Mouse (Mus musculus) gastrocnemius, postnatal 25 days (tissue): ENCODE measurements around the gene Slc9a9. TPM values are rescaled to one million over a fixed set of nuclear protein-coding genes. Genes with fewer than 3 reads are reported as not detected.

Source experiments
- DNase-seq: peaks from one replicate; pipeline ENCODE4 v3.0.0; 2022
- total RNA-seq, 2 experiments: library from RNA; stranded (reverse); gene quantifications; 1 replicate in 1 of 2; 2 replicates in 1 of 2; pipeline ENCODE4 v1.2.3; 2021

The Slc9a9 gene
- total RNA-seq, 2 experiments from 2014 or later: 2.5 to 2.9 TPM

DNA sequence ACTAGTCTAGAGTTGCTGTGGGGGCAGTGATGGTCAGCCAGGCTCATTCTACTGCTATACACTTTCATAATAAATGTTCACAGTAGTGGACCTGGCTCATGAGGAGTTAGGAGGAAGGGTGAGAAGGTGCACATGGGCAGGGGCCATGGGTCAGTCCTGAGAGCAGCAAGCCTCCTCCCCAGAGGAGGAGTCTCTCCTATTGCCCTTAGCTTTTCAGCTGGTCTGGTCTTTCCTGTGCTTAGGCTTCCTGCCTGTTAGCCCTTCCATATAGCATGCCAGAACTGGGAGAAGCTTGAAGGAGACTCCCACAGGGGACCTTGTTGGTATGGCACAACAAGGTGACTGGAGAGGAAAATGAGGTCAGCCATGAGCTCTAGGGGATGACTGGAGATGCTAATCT, 410.2 kb downstream of the Slc9a9 start:
- DNase-seq: no peak

DNA sequence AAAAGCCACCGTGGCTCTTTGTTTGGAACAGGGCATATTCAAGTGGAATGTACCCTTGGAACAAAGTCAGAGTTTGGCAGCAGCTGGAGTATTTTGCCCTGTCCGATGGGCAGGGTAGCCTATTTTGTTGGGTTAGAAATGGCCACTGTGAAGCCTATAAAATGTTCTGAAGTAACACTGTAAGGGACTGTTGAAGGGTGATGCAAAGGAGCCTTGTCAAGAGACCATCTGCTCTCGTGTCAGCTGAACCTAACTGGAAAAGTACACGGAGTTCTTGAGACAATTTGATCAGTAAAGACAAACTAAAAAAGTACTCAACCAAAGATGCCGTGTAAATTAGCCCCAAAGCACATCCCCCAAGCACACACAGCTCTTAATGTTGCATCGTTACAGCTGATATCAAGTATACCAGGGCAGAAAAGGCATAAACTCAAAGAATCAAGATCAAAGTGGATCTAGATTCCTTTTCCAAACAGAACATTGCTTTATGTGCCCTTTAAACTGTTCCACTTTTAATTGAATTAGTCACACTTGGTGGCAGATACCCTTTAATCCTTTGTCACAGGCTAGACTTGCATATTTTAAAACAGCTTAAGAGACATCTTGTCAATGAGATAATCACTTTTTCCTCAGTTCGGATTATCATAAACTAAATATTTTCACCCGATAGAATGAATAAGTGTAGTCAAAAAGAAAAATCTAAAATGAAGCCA, 416.6 kb downstream of the Slc9a9 start:
- DNase-seq: no peak

- no peak for DNase-seq
Measured at GRCm38 (mm10) chr9:95088221-95088620, 418.5 kb downstream of the Slc9a9 start.

DNA sequence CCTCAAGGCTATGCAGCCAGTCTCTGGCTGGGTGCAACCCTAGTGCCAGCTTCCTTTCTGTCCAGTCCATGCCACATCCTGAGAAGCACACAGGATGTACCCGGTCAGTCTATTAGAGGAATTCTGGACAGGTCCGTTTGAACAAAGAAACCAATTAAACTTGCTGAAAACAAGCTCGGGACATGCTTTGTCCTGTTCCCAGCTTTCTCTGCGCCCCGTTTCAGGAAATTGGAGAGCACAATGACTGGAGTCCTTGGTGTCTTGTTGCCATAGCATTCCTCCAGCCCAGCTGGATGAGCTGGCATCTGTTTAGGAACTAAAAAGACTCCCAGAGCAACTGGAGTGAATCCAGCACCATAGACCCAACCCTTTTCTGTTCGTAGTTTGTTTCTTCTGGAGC, 419.3 kb downstream of the Slc9a9 start:
- DNase-seq: no peak

DNA sequence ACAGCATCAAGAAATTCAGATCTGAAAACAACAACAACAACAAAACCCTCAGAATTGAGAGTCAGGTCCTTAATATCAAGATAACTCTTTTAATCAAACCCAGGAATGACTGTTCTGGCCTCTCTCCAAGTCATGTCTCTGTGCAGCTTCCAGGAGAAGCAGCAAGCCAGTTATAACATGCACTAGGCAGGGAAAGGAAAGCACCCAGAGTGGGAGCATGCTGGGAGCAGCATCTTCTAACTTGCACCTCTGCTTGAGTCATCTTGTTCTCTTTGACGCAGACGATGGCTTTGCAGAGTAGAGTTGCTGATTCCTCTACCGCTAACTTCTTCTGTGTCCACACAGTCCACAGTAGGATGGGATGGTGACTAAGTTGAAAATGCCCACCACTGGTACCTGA, 426.8 kb downstream of the Slc9a9 start:
- no peak for DNase-seq

DNA sequence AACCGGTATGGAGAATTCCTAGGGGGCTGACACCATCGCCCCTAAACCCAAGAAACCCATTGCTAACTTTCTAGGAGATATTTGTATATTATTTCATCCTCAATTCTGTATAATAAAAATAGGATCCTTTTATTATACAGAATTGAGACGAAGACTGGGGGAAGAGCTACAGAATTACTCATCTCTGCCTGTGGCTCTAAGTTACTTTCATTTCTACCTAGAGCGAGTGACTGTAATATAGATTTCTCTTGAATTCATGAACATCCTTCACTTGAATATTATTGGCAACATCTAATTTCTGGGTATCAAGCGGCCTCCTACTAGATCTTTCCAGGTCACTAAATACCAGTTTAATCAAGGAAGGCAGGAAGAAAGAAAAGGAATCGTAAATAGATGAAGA, 436.1 kb downstream of the Slc9a9 start:
- no peak for DNase-seq

DNA sequence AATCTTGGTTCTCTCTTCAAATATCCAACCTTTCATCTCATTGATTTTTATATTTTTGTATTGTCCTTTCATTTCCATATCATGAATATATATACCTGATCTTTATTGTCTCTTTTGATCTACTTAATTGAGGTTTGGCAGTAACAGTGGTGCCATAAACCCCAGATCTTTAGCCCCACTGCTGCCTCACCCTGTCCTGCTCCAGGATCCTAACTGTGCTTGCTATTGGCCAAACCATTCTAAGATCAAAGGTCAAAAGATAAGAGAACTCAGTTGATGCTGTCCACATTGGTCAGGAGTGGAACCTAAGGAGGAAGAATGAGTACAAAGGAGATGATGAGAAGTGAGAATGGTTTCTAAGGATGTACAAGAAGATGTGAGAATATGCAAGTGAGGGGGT, 440.1 kb downstream of the Slc9a9 start:
- DNase-seq: no peak

DNA sequence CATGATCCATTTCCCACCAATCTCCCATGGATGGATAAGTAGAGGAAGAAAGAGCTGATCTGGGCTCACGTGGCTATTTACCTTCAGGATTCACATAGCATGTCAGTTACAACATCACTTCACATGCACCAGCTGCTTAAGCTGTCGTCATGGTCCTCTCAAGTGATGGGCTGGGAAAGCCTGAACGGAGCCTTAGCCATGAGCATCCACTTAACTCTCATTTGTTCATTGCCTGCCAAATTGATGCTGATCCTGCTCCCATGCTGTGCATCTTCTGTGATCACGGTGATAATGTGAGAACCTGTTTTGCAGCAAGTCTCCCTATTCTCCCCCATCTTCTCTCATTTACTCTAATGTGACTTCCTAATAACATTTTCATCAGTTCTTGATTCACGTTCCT, 441.1 kb downstream of the Slc9a9 start:
- DNase-seq: no peak

DNA sequence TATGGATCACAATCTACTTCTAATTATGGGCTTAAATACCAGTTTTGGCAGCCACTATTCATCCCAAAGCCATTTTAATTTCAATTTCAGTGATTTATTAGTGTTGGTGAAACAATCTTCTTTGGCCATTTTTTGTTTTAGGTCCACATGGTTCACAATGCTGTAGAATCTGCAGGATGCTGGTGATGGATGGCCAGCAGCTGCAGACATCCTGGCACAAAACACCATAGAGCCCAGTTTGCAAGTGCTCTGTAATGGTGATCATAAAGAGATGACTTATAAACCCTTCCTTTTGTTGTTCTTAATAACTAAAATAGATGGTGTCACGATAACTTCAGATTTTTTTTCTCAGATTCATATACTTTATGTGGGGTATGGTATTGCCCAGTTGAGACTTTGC, 442.0 kb downstream of the Slc9a9 start:
- no peak for DNase-seq

GRCm38 (mm10) chr9:95113157-95114135, 443.7 kb downstream of the Slc9a9 start:
- no peak for DNase-seq

DNA sequence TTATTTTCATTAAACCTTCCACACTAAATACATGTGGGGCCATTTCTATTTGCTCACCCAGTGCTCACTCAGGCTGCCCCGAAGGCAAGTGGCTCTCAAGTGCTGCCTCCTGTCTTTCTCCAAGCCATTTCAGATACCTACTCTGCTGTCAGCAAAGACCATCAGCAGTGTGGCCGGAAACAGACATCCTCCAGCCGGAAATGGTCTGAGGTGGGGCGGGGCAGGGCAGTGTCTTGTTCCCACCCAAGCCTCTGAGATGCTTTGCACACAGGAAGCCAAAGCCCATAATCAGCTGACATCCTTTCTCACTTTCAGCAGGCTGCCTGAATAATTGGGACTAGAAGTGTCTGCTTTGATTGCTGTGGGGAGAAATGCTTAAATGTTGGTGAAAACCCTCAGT, 450.4 kb downstream of the Slc9a9 start:
- no peak for DNase-seq

- no peak for DNase-seq
Measured at GRCm38 (mm10) chr9:95121151-95121835, 451.6 kb downstream of the Slc9a9 start.

GRCm38 (mm10) chr9:95125683-95126082, 456.0 kb downstream of the Slc9a9 start:
- no peak for DNase-seq

DNA sequence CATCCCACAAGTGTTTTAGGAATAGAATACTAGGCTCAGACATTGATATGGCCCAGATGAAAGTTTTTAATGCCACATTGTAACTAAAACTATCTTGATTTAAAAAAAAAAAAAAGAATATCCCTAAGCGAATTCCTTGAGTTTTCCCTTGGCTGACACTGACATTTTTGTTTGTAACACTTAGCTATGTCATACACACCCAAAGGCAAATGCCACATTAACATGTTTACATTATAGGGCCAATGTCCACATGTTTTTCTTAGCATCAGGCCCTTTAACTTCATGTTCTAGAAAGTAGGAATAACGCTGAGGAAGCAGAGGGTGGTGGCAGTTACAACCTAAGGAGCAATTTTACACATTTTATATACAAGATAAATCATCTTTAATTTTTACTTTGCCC, 458.1 kb downstream of the Slc9a9 start:
- DNase-seq: no peak

GRCm38 (mm10) chr9:95149206-95149729, 479.6 kb downstream of the Slc9a9 start:
- DNase-seq: no peak

DNA sequence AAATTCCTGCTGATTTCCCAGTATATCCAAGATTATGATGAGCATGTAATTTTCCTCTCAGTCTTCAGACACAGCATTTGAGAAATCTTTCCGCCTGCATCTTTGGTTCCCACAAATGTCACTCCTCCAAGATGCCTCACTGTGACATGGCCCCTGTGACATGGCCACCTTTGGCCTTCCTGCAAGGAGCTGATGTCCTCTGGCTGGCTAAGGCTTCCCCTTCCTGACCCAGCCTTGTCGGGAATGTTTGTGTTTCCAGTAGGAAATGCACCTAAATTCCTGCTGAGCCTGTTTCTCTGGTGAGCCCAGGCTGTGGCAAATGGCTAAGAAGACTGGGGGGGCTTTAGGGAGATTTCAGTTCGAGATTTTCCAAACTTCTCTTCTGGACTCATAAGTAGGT, 480.4 kb downstream of the Slc9a9 start:
- DNase-seq: no peak

DNA sequence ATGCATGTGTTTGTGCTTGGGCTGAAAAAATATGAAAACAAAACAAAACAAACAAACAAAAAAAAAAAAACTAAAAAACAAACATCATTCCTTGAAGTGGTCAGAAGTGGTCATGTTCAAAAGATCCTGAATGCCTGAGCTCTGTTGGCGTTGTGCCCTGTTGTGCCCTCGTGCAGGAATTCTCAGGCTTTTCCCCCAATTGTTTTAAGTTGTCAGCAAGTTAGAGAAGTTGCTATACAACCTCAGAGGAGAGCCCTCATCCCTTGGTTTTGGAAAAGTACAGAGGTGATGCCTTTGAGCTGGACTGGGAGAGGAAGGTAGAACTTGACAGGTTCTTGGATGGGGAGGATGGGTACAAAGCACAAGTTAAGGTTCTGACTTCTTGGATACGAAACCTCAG, 480.9 kb downstream of the Slc9a9 start:
- no peak for DNase-seq

DNA sequence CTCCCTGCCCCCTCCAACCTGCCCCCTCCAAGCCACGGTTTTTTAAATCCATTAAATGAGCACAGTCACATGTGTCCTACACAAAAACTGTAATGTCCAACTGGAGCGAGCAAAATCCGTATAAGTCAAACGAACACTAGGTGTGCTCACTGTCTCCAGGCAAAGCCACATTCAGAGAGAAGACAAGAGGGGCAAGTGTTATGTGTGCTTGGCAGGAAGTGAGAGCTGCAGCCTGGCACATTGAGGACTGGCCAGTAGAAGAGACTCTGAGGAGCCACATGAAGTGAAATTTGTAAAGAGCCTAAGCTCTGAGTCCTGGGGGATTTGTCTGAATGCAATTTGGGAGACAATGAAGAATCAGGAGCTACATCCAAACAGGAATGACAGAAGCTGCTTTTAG, 481.3 kb downstream of the Slc9a9 start:
- no peak for DNase-seq

DNA sequence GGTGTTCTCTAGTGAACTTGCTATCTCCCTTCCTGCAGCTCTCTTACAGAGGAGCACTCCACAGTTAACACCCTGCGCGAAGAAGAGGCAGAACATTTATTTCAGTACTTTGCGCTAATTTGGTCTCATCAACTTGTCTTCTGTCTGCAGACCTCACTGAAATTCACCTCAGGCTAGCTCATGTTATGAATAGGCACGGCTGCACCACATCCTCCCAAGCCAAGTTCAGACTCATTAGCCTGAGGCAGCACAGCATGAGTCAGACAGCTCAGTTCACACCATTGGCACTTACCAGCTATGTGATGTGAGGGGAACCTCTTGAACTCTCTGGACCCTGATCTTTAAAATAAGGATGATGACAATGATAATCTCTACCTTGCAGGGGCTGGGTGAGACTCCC, 482.0 kb downstream of the Slc9a9 start:
- DNase-seq: no peak

DNA sequence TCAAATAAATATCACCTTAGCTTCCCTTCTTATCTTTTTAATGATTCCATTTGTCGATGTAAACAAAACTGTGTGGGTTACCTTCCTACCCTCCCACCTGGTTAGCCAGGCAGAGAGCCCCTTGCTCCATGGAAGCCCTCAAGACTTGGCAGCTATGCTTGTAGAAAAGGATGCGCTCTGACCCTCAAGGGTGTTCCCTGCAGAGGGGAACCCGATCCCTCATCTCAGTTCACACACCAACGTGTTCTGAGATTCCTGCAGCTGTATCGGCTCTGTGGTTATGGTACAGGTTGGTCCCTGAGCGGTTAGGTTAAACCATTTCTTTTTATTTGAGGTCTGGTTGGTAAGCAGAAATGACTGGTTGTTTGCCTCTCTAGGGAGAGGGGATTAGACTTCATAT, 484.3 kb downstream of the Slc9a9 start:
- DNase-seq: no peak

- DNase-seq: no peak
Measured at GRCm38 (mm10) chr9:95157948-95158347, 488.2 kb downstream of the Slc9a9 start.

DNA sequence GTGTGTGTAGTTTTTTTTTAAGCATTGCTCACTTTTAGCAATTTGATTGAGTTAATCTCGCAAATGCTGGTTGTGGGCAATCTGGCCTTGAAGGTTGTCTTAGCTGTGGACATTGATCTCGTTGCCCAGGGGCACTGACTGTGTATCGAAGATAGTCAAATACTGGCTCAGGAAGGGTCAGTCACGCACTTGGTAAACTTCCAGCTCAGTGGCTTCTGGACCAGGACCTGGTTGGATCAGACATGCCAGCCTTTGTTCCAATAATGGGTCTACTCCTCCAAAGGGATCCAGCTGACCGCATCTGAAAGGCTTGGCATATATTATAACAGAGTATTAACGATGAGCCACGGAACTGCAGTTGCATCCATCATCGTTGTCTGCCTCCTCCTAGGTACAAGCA, 489.2 kb downstream of the Slc9a9 start:
- no peak for DNase-seq
